Mouse (Mus musculus): Measurements from ENCODE around the gene Adamts4.
A peak's percentile ranks its signal among the peaks of the same experiment; 100 is the strongest.

The Adamts4 gene

DNA sequence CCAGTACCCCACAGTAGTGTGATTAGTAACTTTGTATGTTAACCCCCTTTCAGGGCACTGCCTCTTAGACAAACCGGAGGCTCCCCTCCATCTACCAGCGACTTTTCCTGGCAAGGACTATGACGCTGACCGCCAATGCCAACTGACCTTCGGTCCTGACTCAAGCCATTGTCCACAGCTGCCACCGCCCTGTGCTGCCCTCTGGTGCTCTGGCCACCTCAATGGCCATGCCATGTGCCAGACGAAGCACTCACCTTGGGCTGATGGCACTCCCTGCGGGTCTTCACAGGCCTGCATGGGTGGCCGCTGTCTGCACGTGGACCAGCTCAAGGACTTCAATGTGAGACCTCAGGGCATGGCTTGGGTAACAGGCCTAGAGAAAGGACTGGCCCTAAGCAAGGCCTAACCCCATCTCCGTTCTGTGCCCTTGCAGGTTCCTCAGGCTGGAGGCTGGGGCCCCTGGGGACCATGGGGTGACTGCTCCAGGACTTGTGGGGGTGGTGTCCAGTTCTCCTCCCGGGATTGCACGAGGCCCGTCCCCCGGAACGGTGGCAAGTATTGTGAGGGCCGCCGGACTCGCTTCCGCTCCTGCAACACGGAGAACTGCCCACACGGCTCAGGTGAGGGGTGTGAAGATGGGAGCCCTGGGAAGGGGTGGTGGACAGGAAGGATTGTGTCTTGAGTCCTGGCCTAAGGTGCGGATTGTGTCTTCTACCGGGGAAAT lies 6.0 kb downstream of the Adamts4 start:
- no peak for DNase-seq (ENCODE audit: low spot score in 2 of 2)

DNA sequence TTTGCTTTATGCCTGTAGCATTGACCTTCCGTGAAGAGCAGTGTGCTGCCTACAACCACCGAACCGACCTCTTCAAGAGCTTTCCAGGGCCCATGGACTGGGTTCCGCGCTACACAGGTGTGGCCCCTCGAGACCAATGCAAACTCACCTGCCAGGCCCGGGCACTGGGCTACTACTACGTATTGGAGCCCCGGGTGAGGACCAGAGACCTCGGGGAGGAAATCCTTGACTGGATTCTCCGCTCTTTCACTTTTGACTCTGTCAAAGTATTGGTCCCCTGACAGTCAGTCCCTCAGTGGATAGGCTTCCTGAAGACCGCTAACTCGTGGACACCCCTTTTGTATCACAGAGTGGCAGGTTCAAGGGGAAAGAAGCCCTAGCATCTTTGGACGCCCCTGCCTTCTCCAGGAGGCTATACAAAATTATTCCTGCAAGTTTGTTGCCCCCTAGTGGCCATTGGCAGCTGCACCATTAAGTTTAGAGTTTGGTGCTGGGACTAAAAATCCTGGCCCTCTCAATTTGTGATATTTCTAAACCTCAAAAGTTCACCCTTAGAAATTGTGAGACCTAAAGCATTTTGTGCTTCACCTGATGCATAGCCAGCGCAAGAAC lies 6.8 kb downstream of the Adamts4 start:
- peak; percentile 50 to 69 for DNase-seq (ENCODE audit: low spot score in 2 of 2)

DNA sequence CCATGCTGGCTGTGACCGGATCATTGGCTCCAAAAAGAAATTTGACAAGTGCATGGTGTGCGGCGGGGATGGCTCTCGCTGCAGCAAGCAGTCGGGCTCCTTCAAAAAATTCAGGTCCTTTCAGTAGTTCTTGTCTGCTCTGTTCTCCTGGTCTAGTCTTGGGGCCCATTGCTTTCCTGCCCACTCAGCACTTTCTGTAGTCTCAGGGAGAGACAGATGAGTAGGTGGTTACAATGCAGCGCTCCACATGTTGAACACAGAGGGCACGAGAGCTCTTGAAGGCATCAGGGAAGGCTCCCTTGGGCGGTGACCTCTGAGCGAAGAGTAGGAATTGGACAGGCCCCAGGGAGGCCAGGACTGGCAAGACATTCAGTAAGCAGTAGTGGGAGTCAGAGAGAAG lies 7.6 kb downstream of the Adamts4 start:
- DNase-seq (ENCODE audit: low spot score in 2 of 2): no peak

DNA sequence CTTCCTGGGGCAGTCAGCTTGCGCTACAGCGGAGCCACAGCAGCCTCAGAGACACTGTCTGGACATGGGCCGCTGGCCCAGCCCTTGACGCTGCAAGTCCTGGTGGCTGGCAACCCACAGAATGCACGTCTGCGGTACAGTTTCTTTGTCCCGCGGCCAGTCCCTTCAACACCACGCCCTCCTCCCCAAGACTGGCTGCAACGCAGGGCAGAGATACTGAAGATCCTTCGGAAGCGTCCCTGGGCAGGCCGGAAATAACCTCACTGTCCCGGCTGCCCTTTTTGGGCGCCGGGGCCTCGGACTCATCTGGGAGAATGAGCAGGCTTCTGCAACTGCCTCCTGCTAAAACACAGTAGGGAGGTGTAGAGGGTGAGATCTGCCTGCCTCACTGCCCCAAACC lies 8.7 kb downstream of the Adamts4 start:
- DNase-seq (ENCODE audit: low spot score in 2 of 2): no peak

DNA sequence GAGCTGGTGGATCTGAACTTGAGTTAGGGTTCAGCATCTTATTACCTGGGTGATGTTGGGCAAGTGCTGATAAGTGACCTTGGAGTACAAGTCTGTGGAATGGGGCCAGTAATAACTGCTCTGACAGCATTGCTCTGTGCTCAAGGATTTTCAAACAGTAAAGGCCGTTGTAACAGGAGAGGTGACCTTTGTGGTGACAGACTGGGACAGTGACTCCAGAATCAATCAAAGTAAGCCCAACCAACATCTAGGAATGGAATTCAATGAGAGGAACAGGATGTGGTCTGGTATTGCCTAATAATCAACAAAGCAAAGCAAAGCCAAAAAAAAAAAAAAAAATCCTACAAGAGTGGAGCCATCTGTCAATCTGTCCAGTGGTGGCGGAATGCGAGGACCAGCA lies 10.1 kb downstream of the Adamts4 start:
- DNase-seq (ENCODE audit: low spot score in 2 of 2): no peak

DNA sequence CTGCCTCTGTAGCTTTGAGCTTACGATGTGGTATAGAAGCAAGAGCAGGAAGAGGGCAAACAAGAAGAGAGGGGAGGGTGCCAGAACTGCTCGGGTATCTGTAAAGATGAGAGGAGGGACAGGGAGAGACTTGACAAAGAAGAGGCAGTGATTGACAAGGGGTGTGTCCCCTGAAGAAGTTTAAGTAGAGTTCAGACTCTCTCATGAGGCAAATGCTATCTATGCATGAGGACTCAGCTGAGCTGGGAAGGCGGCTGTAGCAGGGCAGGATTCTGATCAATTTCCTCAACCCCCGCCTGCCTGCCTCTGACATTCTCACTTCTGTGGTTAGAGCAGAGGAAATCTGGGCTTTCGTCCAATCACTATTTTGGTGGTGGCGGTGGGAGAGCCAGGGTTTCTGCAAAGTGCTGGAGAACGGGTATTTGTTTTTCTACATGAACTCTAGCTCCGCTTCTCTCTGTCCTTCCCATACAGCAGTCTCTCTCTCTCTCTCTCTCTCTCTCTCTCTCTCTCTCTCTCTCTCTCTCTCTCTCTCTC lies 12.4 kb downstream of the Adamts4 start:
- no peak for DNase-seq (ENCODE audit: low spot score in 2 of 2)

DNA sequence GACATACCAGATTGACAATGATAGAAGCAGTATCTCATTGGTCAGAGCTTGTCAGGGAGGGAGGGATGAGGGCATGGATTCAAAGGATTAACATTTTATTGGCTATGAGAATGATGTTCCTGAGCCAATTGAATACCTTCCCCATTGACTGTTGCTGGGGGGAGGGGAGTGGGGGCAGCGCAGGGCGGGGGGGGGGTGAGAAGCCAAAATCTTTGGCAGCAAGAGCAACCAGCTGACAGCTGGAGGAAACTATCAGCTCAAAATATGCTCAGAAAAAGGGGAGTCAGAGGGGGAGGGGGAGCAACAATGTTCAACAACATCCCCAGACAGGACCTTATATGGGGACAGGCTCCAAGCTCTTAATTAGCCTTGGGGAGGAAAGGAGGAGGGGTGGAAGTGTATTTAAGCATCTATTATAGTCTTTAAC lies 13.0 kb downstream of the Adamts4 start:
- DNase-seq (ENCODE audit: low spot score in 2 of 2): no peak

DNA sequence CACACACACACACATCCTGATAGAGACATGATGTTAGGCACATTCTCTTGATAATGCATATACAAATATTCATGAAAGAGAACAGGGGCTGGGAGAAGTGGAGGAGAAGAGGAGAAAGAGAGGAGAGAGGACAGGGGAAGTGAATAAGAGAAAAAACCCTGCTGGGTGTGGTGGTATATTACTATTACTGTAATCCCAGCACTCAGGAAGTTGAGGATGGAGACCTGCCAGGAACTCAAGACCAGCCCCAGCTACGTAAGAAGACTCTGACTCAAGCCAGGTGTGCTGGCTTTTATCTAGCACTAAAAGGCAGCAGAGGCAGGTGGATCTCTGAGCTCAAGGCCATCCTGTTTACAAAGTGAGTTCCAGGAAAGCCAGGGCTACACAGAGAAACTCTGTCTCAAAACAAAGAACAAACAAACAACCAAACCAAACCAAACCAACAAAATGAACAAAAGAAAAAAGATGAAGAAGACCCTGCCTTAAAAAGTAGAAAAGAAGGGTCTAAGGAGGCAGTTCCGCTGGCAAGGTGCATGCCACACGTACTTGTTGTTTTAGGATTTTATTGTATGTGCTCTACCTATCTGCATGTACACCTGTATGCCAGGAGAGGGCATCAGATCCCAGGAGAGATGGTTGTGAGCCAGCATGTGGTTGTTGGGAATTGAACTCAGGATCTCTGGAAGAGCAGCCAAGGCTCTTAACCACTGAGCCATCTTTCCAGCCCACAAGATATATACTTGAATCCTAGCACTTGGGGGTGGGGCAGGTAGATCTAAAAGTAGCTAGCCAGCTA lies 13.6 kb downstream of the Adamts4 start:
- DNase-seq (ENCODE audit: low spot score in 2 of 2): no peak

DNA sequence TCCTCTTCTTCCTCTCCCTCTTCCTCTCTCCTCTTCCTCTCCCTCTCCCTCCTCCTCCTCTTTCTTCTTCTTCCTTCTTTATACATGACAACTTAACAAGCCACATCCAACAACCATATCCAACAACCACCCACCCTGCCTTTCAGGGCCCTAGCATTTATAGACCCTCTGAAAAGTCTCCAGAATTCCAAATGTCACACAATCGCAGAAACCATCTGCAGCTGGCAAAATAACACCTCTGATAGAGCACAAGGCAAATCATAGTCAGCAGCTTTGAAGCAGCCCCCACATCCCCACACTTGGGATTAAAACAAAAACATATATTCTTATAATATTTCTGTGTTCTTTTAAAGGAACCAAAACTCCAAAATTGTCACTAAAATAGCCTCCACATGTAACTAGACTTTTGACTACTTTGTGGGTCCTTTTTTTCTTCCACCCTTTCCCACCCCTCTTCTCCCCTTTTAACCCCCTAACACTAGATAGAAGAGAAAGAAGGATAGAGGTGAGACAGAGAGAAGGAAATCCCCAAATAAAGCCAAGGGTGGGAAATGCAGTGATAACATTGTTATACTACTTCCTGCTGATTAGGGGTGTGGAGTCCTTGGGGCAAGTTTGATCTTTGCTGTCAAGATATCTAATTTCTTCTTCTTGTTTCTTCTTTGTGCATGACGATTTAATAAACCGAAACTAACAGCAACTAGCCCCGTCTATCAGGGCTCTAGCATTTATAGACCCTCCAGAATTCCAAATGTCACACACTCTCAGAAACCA lies 15.9 kb downstream of the Adamts4 start:
- DNase-seq (ENCODE audit: low spot score in 2 of 2): no peak

DNA sequence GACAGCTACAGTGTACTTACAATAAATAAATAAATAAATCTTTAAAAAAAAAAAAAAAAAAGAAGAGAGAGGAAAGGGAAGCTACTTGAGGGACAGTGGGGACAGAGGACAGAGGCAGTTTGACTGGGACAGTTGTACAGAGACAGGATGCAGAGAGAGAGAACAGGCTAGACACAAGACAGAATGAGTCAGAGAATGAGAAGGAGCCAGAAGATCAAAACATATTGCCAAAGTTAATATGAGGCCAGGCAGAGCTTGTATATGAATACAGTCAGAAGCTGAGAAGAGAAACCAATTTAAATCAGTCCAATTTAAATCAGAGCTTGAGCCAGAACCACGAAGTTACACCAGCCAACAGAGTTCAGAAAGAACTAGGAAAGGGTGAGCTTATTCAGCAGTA lies 18.1 kb downstream of the Adamts4 start:
- DNase-seq (ENCODE audit: low spot score in 2 of 2): no peak

DNA sequence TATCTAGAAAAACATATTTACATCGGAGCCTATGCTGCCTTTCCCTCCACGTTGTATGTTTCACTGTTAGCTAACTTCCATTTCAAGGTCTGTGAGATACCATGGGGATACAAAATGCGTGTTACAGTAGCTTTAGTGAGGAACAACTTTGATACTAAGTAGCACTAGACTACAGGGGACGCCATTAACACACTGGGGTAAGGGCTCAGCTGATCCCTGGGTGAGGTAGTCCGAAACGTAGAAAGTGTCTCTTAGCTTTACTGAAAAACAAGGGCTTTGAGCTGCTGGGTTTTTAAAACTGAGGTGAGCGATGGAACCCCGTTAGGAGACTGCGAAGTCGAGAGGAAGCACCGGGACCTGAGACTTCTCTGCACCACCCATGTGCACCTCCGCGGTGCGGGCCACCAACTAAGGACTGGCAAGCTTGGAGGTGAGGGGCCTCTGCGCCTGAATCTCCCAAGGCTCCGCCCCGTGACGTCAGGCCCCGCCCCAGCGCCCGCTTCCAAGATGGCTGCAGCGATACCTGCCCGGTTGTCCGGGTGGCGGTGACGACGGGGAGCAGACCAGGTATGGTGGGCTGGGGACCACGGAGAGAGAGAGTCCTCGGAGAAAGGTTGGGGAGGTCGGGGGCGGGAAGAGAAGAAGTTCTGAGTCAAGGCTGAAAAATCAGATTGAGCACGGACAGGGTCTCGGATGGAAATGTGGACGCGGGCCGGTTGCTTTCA lies 19.8 kb downstream of the Adamts4 start, which contains the start of gene B4galt3:
B4galt3 (plus strand) TSS at position 481 of the 725 bp plus-strand sequence.
- DNase-seq (ENCODE audit: low spot score in 2 of 2): peak; percentile 89 to 93

DNA sequence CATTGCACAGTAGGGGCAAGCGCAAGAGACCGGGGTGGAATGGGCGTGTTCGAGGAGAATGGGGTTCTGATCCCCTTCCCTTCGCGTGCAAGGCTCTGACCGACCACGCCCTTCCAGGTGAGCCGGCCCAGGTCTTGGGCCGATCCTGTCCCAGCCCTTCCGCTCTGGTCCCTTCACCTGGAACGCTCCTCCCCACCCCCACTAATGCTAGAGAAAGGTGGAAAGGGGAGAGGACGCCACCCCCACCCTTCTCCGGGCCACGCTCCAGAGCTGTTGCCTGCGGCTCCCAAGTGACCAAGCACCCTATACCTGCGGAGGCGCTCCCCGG lies 20.3 kb downstream of the Adamts4 start:
- DNase-seq (ENCODE audit: low spot score in 2 of 2): no peak

DNA sequence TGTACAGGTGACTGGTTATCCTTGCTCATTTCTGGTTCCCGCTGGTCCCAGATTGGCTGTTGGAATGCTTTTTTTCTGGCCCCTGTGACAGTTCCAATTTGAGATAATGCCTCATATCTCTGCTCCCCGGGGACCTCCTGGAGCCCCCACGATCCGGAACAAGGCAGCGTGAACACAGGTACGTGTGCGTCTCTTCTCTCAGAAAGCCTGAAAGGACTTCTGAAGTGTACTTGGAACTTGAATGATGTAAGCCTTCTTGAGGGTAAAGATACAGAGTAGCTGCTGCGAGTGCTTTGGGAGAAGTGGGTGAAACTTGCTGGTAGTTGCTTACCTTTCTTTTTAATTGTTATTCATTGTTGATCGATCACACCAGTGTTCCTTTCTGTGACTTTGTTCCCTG lies 21.0 kb downstream of the Adamts4 start:
- DNase-seq (ENCODE audit: low spot score in 2 of 2): no peak

DNA sequence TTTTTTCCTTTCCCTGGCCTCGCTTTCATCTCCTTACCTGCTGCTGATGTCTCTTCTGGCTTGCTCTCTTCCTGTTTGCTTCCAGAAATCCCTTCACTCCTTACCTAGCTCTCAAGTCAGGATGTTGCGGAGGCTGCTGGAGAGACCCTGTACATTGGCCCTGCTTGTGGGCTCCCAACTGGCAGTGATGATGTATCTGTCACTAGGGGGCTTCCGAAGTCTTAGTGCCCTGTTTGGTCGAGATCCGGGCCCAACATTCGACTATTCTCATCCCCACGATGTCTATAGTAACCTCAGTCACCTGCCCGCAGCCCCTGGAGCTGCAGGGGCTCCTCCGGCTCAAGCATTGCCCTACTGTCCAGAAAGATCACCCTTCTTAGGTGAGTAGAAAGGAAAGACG lies 21.4 kb downstream of the Adamts4 start:
- DNase-seq (ENCODE audit: low spot score in 2 of 2): no peak

DNA sequence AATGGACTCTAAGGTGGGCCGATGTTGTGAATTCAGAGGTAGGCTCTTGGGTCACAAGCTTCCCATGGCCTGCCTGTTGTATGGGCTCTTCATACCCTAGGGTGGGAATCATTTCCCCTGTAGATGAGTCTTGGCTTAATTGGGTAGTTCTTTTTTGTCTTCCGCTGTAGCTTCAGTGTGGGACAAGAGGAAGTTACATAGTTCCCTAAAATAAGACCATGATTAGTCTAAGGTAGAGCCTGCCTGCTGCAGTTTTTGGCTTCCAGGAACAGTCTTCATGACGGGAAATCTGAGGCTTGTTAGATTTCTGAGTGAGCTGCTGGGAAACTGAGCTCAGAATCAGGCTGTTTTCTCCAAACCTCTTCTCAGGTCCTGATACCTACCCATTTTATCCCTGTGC lies 21.9 kb downstream of the Adamts4 start:
- DNase-seq (ENCODE audit: low spot score in 2 of 2): no peak

DNA sequence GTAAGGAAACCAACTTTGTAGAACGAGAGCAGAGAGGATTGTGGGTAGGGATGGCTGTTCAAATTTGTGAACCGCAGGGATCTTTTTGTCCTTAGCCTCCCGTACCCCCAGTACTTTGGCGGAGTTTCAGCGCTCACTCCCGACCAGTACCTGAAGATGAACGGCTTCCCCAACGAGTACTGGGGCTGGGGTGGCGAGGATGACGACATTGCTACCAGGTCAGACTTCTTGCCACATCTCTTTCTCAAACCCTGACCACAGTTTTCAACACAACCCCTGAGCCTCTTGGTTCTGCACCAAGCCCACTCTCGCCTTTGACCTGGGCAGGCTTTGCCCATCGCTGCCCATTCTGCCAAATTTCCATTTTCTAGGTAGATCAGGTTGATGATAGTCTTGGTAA lies 23.9 kb downstream of the Adamts4 start:
- DNase-seq (ENCODE audit: low spot score in 2 of 2): no peak

DNA sequence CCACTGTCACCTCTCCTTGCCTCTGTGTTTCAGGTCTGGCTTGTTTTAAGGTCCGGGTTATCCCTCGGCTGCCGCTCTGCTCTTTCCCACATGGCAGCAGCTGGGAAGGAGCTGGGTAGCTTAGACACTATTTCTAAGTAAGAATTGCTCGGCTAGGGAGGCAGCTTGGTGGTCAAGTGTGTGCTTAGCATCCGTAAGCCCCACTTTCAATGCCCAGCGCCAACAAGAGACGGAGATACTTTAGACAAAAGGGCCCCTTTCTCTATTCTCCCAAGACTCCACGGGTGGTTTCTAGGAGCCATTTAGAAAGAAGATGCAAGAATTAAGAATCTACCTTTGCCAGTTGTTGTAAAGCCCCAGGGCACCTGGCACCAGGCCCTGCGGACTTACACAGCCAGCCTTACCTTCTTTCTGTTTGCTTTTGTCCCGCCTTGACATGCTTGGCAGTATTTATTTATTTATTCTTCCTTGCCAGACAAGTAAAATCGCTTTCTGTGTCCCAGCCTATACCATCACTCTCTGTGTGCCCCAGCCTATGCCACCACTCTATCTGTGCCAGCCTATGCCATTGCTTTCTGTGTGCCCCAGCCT lies 25.0 kb downstream of the Adamts4 start:
- DNase-seq (ENCODE audit: low spot score in 2 of 2): no peak

DNA sequence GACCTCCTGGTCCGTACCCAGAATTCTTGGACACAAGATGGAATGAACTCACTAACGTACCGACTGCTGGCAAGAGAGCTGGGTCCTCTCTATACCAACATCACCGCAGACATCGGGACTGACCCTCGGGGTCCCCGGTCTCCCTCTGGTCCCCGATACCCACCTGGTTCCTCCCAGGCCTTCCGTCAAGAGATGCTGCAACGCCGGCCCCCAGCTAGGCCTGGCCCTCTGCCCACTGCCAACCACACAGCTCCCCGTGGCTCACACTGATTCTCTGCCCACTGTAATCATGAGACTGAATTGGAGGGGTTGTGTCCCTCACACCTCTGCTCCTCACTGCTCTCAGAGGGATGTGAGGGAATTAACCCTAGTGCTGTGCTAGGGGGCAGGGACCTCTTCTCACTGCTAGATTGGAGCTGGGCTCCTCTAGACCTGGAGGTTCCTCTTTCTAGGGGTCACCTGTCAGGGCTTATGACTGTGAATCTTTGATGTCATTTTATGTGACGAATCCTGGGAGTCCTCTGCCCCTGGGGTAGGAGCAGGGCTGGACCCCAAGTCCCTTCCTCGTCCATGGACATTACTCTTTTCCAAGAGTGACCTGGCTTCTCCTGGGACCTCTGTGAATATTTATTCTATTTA lies 26.0 kb downstream of the Adamts4 start:
- no peak for DNase-seq (ENCODE audit: low spot score in 2 of 2)

DNA sequence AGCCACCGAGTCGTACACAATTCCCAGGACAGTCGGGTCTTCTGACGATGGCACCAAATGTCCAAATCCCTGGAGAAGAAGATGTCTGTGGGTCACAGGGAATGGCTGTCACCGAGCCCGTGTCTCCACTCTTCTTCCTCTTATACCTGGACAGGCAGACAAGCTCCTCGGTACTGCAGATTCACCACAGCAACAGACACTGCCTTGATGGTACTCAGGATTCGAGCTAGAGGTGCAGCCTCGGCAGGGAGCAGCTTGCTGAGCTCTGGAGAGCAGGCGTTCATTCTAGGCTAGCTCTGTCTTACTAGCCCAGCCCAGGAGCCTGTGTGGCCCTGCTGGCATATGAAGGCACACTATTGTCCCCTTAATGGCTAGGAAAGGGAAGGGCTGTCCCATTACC lies 27.5 kb downstream of the Adamts4 start:
- DNase-seq (ENCODE audit: low spot score in 2 of 2): no peak

DNA sequence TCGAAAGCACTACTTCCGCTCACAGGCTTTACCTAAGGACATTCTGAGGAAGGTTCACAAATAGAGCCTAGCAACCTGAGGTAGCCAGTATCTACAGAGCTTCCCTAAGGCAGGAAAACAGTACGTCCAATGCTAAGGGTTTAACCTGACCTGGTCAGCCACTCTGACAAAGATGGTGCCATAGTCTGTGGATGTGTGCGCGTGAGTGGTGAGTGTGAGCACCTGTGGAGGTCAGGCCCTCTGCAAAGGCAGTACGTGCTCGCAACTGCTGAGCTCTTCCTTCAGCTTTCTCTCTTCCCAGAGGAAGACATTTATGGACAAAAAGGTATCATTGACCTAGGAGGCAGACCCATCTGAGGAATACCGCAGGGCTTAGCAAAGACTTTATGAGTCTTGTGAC lies 28.2 kb downstream of the Adamts4 start:
- DNase-seq (ENCODE audit: low spot score in 2 of 2): no peak

Measured in natural killer cell, adult 2 months (primary cell).